Mouse (Mus musculus) MEL (cell line): ENCODE data around the gene Zdhhc9. TPM values are rescaled to one million over a fixed set of nuclear protein-coding genes. Genes with fewer than 3 reads are reported as not detected.

ENCODE experiments used
- DNase-seq: peaks from one replicate; pipeline ENCODE4 v3.0.0; 2011; ENCODE audit warnings: low read depth, low spot score
- H3K27ac ChIP-seq: 2 replicates; pipeline ENCODE4 v1.5.1; 2012; ENCODE audit warnings: low read depth, mild to moderate bottlenecking, control low read depth, low read length, moderate library complexity; ENCODE audit not compliant: control insufficient read depth
- H3K27me3 ChIP-seq, 2 experiments: fragments of 150-350 bp in 1 of 2; sonication (generic) in 1 of 2; 2 replicates each; pipeline ENCODE4 v1.6.1; 2012; ENCODE audit warnings: low read length in 2 of 2, mild to moderate bottlenecking in 2 of 2, improper control_type of control experiment in 1 of 2, moderate library complexity in 1 of 2; ENCODE audit not compliant: insufficient read depth in 2 of 2, control insufficient read depth in 1 of 2
- H3K36me3 ChIP-seq, 2 experiments: 2 replicates each; pipeline ENCODE4 v1.6.1; 2012 to 2014; ENCODE audit warnings: low read length in 2 of 2, improper control_type of control experiment in 1 of 2, inconsistent platforms in 1 of 2, mild to moderate bottlenecking in 1 of 2; ENCODE audit not compliant: insufficient read depth in 2 of 2, control insufficient read depth in 1 of 2
- H3K4me1 ChIP-seq, 2 experiments: fragments of 150-350 bp in 1 of 2; sonication (generic) in 1 of 2; 2 replicates each; pipeline ENCODE4 v1.6.1; 2012; ENCODE audit warnings: low read length in 2 of 2, improper control_type of control experiment in 1 of 2, mild to moderate bottlenecking in 1 of 2; ENCODE audit not compliant: insufficient read depth in 2 of 2, control insufficient read depth in 1 of 2
- H3K4me3 ChIP-seq, 2 experiments: fragments of 150-350 bp in 1 of 2; sonication (generic) in 1 of 2; 2 replicates each; pipeline ENCODE4 v1.5.1; 2012; ENCODE audit warnings: low read depth in 2 of 2, low read length in 2 of 2, mild to moderate bottlenecking in 2 of 2, moderate library complexity in 2 of 2, control low read depth in 1 of 2, improper control_type of control experiment in 1 of 2; ENCODE audit not compliant: control insufficient read depth in 1 of 2, insufficient read depth in 1 of 2
- H3K79me2 ChIP-seq: 2 replicates; pipeline ENCODE4 v1.6.1; 2012; ENCODE audit warnings: mild to moderate bottlenecking, low read length, moderate library complexity; ENCODE audit not compliant: control insufficient read depth, poor library complexity, insufficient read depth
- H3K9ac ChIP-seq: 2 replicates; pipeline ENCODE4 v1.6.1; 2012; ENCODE audit warnings: low read depth, mild to moderate bottlenecking, control low read depth, low read length, moderate library complexity; ENCODE audit not compliant: control insufficient read depth, poor library complexity, severe bottlenecking
- H3K9me3 ChIP-seq: fragments of 150-350 bp; sonication (generic); replicated peaks from 2 replicates; pipeline ENCODE4 v1.6.1; 2012; ENCODE audit warnings: mild to moderate bottlenecking, low read length, improper control_type of control experiment, moderate library complexity; ENCODE audit not compliant: insufficient read depth
- BHLHE40 ChIP-seq: IDR thresholded peaks from 2 replicates; pipeline ENCODE4 v1.6.1; 2012; ENCODE audit warnings: low read depth, mild to moderate bottlenecking, inconsistent platforms, low read length, improper control_type of control experiment, borderline replicate concordance
- CHD1 ChIP-seq: IDR thresholded peaks from 2 replicates; pipeline ENCODE4 v1.6.1; 2012; ENCODE audit warnings: low read depth, mild to moderate bottlenecking, inconsistent platforms, low read length, improper control_type of control experiment
- CHD2 ChIP-seq: IDR thresholded peaks from 2 replicates; pipeline ENCODE4 v1.6.1; 2011; ENCODE audit warnings: low read length, improper control_type of control experiment
- CTCF ChIP-seq, 3 experiments: IDR thresholded peaks in 2 of 3; conservative IDR thresholded peaks in 1 of 3; 2 replicates each; pipeline ENCODE4 v1.5.1; 2011 to 2012; ENCODE audit warnings: low read length in 3 of 3, low read depth in 2 of 3, mild to moderate bottlenecking in 2 of 3, improper control_type of control experiment in 1 of 3, inconsistent platforms in 1 of 3, mixed read lengths in 1 of 3, moderate library complexity in 1 of 3; ENCODE audit not compliant: control insufficient read depth in 1 of 3, insufficient read depth in 1 of 3, poor library complexity in 1 of 3, severe bottlenecking in 1 of 3
- E2F4 ChIP-seq: IDR thresholded peaks from 2 replicates; pipeline ENCODE4 v1.6.1; 2011; ENCODE audit warnings: low read depth, low read length, improper control_type of control experiment, borderline replicate concordance
- EP300 ChIP-seq, 2 experiments: IDR thresholded peaks; 2 replicates each; pipeline ENCODE4 v1.6.1; 2011; ENCODE audit warnings: improper control_type of control experiment in 2 of 2, low read length in 2 of 2, low read depth in 1 of 2, mild to moderate bottlenecking in 1 of 2
- ETS1 ChIP-seq: IDR thresholded peaks from 2 replicates; pipeline ENCODE4 v1.6.1; 2012; ENCODE audit warnings: low read depth, mild to moderate bottlenecking, inconsistent platforms, low read length, improper control_type of control experiment, moderate library complexity
- GABPA ChIP-seq: IDR thresholded peaks from 2 replicates; pipeline ENCODE4 v1.6.1; 2012; ENCODE audit warnings: low read depth, mild to moderate bottlenecking, inconsistent platforms, low read length, improper control_type of control experiment, moderate library complexity
- GATA1 ChIP-seq: IDR thresholded peaks from 2 replicates; pipeline ENCODE4 v1.6.1; 2011; ENCODE audit warnings: low read depth, low read length, improper control_type of control experiment
- HCFC1 ChIP-seq: IDR thresholded peaks from 2 replicates; pipeline ENCODE4 v1.6.1; 2012; ENCODE audit warnings: low read depth, mild to moderate bottlenecking, inconsistent platforms, low read length, improper control_type of control experiment, moderate library complexity
- JUND ChIP-seq: IDR thresholded peaks from 2 replicates; pipeline ENCODE4 v1.6.1; 2011; ENCODE audit warnings: low read depth, mild to moderate bottlenecking, improper control_type of control experiment, low read length
- KAT2A ChIP-seq: conservative IDR thresholded peaks from 2 replicates; pipeline ENCODE4 v1.6.1; 2012; ENCODE audit warnings: low read depth, low read length, improper control_type of control experiment, inconsistent platforms
- MAFK ChIP-seq: IDR thresholded peaks from 2 replicates; pipeline ENCODE4 v1.6.1; 2011; ENCODE audit warnings: low read depth, mild to moderate bottlenecking, low read length, improper control_type of control experiment, borderline replicate concordance
- MAX ChIP-seq: IDR thresholded peaks from 2 replicates; pipeline ENCODE4 v1.6.1; 2011; ENCODE audit warnings: low read length, improper control_type of control experiment
- MXI1 ChIP-seq: IDR thresholded peaks from 2 replicates; pipeline ENCODE4 v1.6.1; 2011; ENCODE audit warnings: mild to moderate bottlenecking, low read depth, low read length, improper control_type of control experiment
- MYB ChIP-seq: IDR thresholded peaks from 2 replicates; pipeline ENCODE4 v1.6.1; 2011; ENCODE audit warnings: mild to moderate bottlenecking, low read depth, low read length, improper control_type of control experiment
- MYC ChIP-seq: IDR thresholded peaks from 2 replicates; pipeline ENCODE4 v1.6.1; 2011; ENCODE audit warnings: low read depth, mild to moderate bottlenecking, low read length, improper control_type of control experiment, moderate library complexity
- NELFE ChIP-seq: IDR thresholded peaks from 2 replicates; pipeline ENCODE4 v1.6.1; 2011; ENCODE audit warnings: low read depth, low read length, improper control_type of control experiment
- POLR2A ChIP-seq, 2 experiments: IDR thresholded peaks; 2 replicates each; pipeline ENCODE4 v1.6.1; 2011 to 2012; ENCODE audit warnings: low read length in 2 of 2, mild to moderate bottlenecking in 2 of 2, control low read depth in 1 of 2, improper control_type of control experiment in 1 of 2, low read depth in 1 of 2, moderate library complexity in 1 of 2; ENCODE audit not compliant: control insufficient read depth in 1 of 2, insufficient read depth in 1 of 2, poor library complexity in 1 of 2
- POLR2AphosphoS2 ChIP-seq: IDR thresholded peaks from 2 replicates; pipeline ENCODE4 v1.6.1; 2011; ENCODE audit warnings: low read length, improper control_type of control experiment
- POLR2AphosphoS5 ChIP-seq: IDR thresholded peaks from 2 replicates; pipeline ENCODE4 v1.6.1; 2012; ENCODE audit warnings: low read depth, borderline replicate concordance, mild to moderate bottlenecking, inconsistent platforms, low read length, moderate library complexity, mixed read lengths
- RCOR1 ChIP-seq: IDR thresholded peaks from 2 replicates; pipeline ENCODE4 v1.6.1; 2012; ENCODE audit warnings: low read depth, mild to moderate bottlenecking, inconsistent platforms, low read length, improper control_type of control experiment
- SIN3A ChIP-seq: IDR thresholded peaks from 2 replicates; pipeline ENCODE4 v1.6.1; 2012; ENCODE audit warnings: low read length, improper control_type of control experiment, inconsistent platforms
- TBP ChIP-seq: IDR thresholded peaks from 2 replicates; pipeline ENCODE4 v1.8.0; 2011; ENCODE audit warnings: low read depth, low read length, improper control_type of control experiment
- TCF12 ChIP-seq: IDR thresholded peaks from 2 replicates; pipeline ENCODE4 v1.6.1; 2014; ENCODE audit warnings: low read depth, mild to moderate bottlenecking, inconsistent platforms, low read length, improper control_type of control experiment, moderate library complexity
- UBTF ChIP-seq: IDR thresholded peaks from 2 replicates; pipeline ENCODE4 v1.6.1; 2012; ENCODE audit warnings: low read depth, mild to moderate bottlenecking, inconsistent platforms, low read length, improper control_type of control experiment, moderate library complexity, borderline replicate concordance; ENCODE audit not compliant: insufficient read depth
- USF1 ChIP-seq: IDR thresholded peaks from 2 replicates; pipeline ENCODE4 v1.6.1; 2014; ENCODE audit warnings: low read depth, mild to moderate bottlenecking, inconsistent platforms, low read length, improper control_type of control experiment, moderate library complexity
- USF2 ChIP-seq, 2 experiments: IDR thresholded peaks; 2 replicates each; pipeline ENCODE4 v1.6.1; 2011 to 2012; ENCODE audit warnings: improper control_type of control experiment in 2 of 2, low read length in 2 of 2, borderline replicate concordance in 1 of 2, inconsistent platforms in 1 of 2, low read depth in 1 of 2, mild to moderate bottlenecking in 1 of 2; ENCODE audit not compliant: insufficient read depth in 1 of 2
- ZC3H11A ChIP-seq: IDR thresholded peaks from 2 replicates; pipeline ENCODE4 v1.6.1; 2012; ENCODE audit warnings: low read depth, mild to moderate bottlenecking, inconsistent platforms, low read length, improper control_type of control experiment
- ZMIZ1 ChIP-seq: IDR thresholded peaks from 2 replicates; pipeline ENCODE4 v1.6.1; 2012; ENCODE audit warnings: low read depth, mild to moderate bottlenecking, inconsistent platforms, low read length, improper control_type of control experiment, moderate library complexity
- ZNF384 ChIP-seq: IDR thresholded peaks from 2 replicates; pipeline ENCODE4 v1.6.1; 2012; ENCODE audit warnings: low read depth, mild to moderate bottlenecking, inconsistent platforms, low read length, improper control_type of control experiment
- polyA plus RNA-seq, 2 experiments: library from polyadenylated mRNA; stranded (reverse) in 1 of 2; unstranded in 1 of 2; fragments of >175 nt in 1 of 2; fragments of >200 nt in 1 of 2; gene quantifications; 2 replicates each; pipeline versions ENCODE4 v1.2.1 to v1.2.4; 2012; ENCODE audit warnings: low replicate concordance in 2 of 2, low read depth in 1 of 2; ENCODE audit not compliant: insufficient read length in 2 of 2, insufficient read depth in 1 of 2, missing spikeins in 1 of 2
- total RNA-seq: library from RNA; depleted of rRNA; stranded (reverse); fragments of 300-350 nt; gene quantifications from 2 replicates; pipeline ENCODE4 v1.2.3, GENCODE M21; 2012

Zdhhc9 gene
- total and polyA plus RNA-seq, 3 experiments = 2.3 to 51.7 (median 8.3) TPM

GRCm38 (mm10) chrX:48153949-48154348, 54.7 kb downstream of the Zdhhc9 start:
- DNase-seq = no peak
- Histone ChIP-seq H3K36me3 (peaks cover 0 to 26% of the 10 kb centered on the region in 2 experiments; a peak in 2 of 4 replicates), H3K9me3 (no peaks in the 10 kb centered on the region), H3K9ac (no peak overlapping the region), H3K27me3 (no peaks in the 10 kb centered on the region), H3K4me3 (no peak overlapping the region)
- TF ChIP-seq MXI1 = no peak
- TF ChIP-seq HCFC1 = no peak
- TF ChIP-seq CHD2 = no peak
- TF ChIP-seq MAFK = no peak
- no peak for TF ChIP-seq ZMIZ1
- TF ChIP-seq USF2 (IDR thresholded peaks at IDR 0.05; ENCODE audit: borderline replicate concordance in 1 of 2, insufficient read depth in 1 of 2, low read depth in 1 of 2, low read length in 2 of 2) = no peak
- TF ChIP-seq CHD1 = no peak
- no peak for TF ChIP-seq RCOR1
- no peak for TF ChIP-seq POLR2AphosphoS2
- TF ChIP-seq ETS1 = no peak
- no peak for TF ChIP-seq ZNF384
- TF ChIP-seq POLR2AphosphoS5 = no peak
- no peak for TF ChIP-seq E2F4
- no peak for TF ChIP-seq NELFE
- no peak for TF ChIP-seq EP300 (IDR thresholded peaks at IDR 0.05; ENCODE audit: low read depth in 1 of 2, low read length in 2 of 2)
- TF ChIP-seq UBTF = no peak
- TF ChIP-seq, all 39 proteins: peak for 0
- peak overlapping the region; percentile 28 for H3K27ac ChIP-seq
- no peaks in the 10 kb centered on the region for H3K79me2 ChIP-seq
- H3K4me1 ChIP-seq = peaks cover 8 to 41% of the 10 kb centered on the region in 2 experiments

DNA sequence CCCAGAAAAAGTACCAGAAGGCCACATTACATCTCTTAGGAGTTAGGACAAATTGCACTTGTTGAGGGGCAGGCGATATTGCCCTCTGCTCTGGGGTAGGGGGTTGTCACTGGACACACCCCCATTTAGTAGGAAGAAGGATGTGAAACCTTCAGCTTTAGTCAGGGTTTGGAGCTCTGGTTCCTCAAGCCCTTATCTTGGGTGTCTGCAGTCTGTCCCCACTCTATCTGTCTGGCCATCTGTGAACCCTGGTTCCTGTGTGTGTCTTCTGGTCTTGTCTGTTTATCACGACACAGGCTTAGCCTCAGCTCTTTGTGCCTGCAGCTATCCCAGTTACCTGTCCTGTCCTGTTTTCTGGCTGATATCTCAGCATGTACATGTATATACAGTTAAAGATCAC, 55.3 kb downstream of the Zdhhc9 start:
- peaks cover 0 to 27% of the 10 kb centered on the region in 2 experiments; a peak in 2 of 4 replicates for H3K36me3 ChIP-seq
- H3K4me1 ChIP-seq = peaks cover 8 to 41% of the 10 kb centered on the region in 2 experiments
- H3K9me3 ChIP-seq = no peaks in the 10 kb centered on the region
- no peaks in the 10 kb centered on the region for H3K27me3 ChIP-seq
- H3K27ac ChIP-seq = peak overlapping the region; percentile 56
- H3K9ac ChIP-seq = no peak overlapping the region
- no peaks in the 10 kb centered on the region for H3K79me2 ChIP-seq
- no peak overlapping the region for H3K4me3 ChIP-seq
- peak; percentile 89 for DNase-seq
- TF ChIP-seq POLR2AphosphoS5 (no peak), BHLHE40 (peak; percentile 72; the same call in 1 of the 2 replicates), USF1 (no peak), MAFK (peak; percentile 18; the same call in 1 of the 2 replicates), TCF12 (peak; percentile 98), MYB (peak; percentile 73), CHD1 (no peak), TBP (no peak), UBTF (no peak), MYC (peak; percentile 64; the same call in 1 of the 2 replicates), GATA1 (peak; percentile 97), CHD2 (peak; percentile 19; the same call in 1 of the 2 replicates), SIN3A (peak; percentile 72), RCOR1 (peak; percentile 90), KAT2A (no peak), GABPA (no peak), ZNF384 (0 out of 2 replicates have a peak, but pooled peaks have one; percentile 13), USF2 (IDR thresholded peaks at IDR 0.05; ENCODE audit: borderline replicate concordance in 1 of 2, insufficient read depth in 1 of 2, low read depth in 1 of 2, low read length in 2 of 2) (no peak), E2F4 (no peak), ZC3H11A (no peak), JUND (0 out of 2 replicates have a peak, but pooled peaks have one; percentile 15), MAX (no peak), CTCF (IDR thresholded peaks at IDR 0.05 in 2 of 3, conservative IDR thresholded peaks at IDR 0.05 in 1 of 3; ENCODE audit: control insufficient read depth in 1 of 3, insufficient read depth in 1 of 3, low read depth in 2 of 3, low read length in 3 of 3, poor library complexity in 1 of 3, severe bottlenecking in 1 of 3) (no peak), POLR2A (IDR thresholded peaks at IDR 0.05; ENCODE audit: control insufficient read depth in 1 of 2, insufficient read depth in 1 of 2, low read depth in 1 of 2, low read length in 2 of 2, poor library complexity in 1 of 2) (no peak)
